Mouse (Mus musculus) liver, embryonic 14.5 days (tissue): ENCODE measurements around the gene Tsr2. TPM values are rescaled to one million over a fixed set of nuclear protein-coding genes. Genes with fewer than 3 reads are reported as not detected.

Experiments used
- ATAC-seq: fragments of 200-750 bp; cut with Nextera tagmentation; 2 replicates; pipeline ENCODE4 v1.8.0; 2017; ENCODE audit warnings: moderate number of reproducible peaks, mild to moderate bottlenecking, moderate library complexity; ENCODE audit not compliant: insufficient read depth
- DNase-seq, 3 experiments: peaks; one replicate each; pipeline ENCODE4 v3.0.0-alpha.2; 2012 to 2013; ENCODE audit warnings: low read depth in 3 of 3, low spot score in 3 of 3
- H3K27ac ChIP-seq: fragments of 300-500 bp; sonication (generic); 2 replicates; pipeline ENCODE4 v1.5.1; 2014; ENCODE audit warnings: moderate library complexity, mild to moderate bottlenecking, control low read depth, inconsistent platforms
- H3K27me3 ChIP-seq: fragments of 300-500 bp; sonication (generic); 2 replicates; pipeline ENCODE4 v1.6.1; 2014; ENCODE audit warnings: mild to moderate bottlenecking, low read length, moderate library complexity; ENCODE audit not compliant: control insufficient read depth, insufficient read depth
- H3K36me3 ChIP-seq: fragments of 300-500 bp; sonication (generic); replicated peaks from 2 replicates; pipeline ENCODE4 v1.6.1; 2014; ENCODE audit warnings: low read depth; ENCODE audit not compliant: control insufficient read depth, insufficient read depth
- H3K4me1 ChIP-seq, 2 experiments: fragments of 200-500 bp in 1 of 2; fragments of 300-500 bp in 1 of 2; sonication (generic) in 1 of 2; replicated peaks; 2 replicates each; pipeline ENCODE4 v1.6.1; 2012 to 2014; ENCODE audit warnings: antibody characterized with exemption in 1 of 2, inconsistent platforms in 1 of 2, low read length in 1 of 2; ENCODE audit not compliant: control insufficient read depth in 2 of 2, insufficient read depth in 2 of 2
- H3K4me2 ChIP-seq: fragments of 300-500 bp; sonication (generic); 2 replicates; pipeline ENCODE4 v1.6.1; 2014; ENCODE audit warnings: low read depth, mild to moderate bottlenecking, control low read depth, moderate library complexity
- H3K4me3 ChIP-seq, 2 experiments: fragments of 200-500 bp in 1 of 2; fragments of 300-500 bp in 1 of 2; sonication (generic) in 1 of 2; 2 replicates each; pipeline ENCODE4 v1.5.1; 2012 to 2014; ENCODE audit warnings: low read depth in 2 of 2, low read length in 2 of 2, mild to moderate bottlenecking in 2 of 2, control low read depth in 1 of 2, inconsistent platforms in 1 of 2, moderate library complexity in 1 of 2; ENCODE audit not compliant: insufficient read depth in 1 of 2
- H3K9ac ChIP-seq: fragments of 300-500 bp; sonication (generic); replicated peaks from 2 replicates; pipeline ENCODE4 v1.6.1; 2014; ENCODE audit warnings: mild to moderate bottlenecking, control low read depth, moderate library complexity
- H3K9me3 ChIP-seq: fragments of 300-500 bp; sonication (generic); 2 replicates; pipeline ENCODE4 v1.6.1; 2016; ENCODE audit warnings: low read length, mixed read lengths; ENCODE audit not compliant: control insufficient read depth
- CTCF ChIP-seq: IDR thresholded peaks from 2 replicates; pipeline ENCODE4 v1.5.1; 2016; ENCODE audit warnings: antibody characterized with exemption, low read depth, control low read depth
- EP300 ChIP-seq: IDR thresholded peaks from 2 replicates; pipeline ENCODE4 v1.6.1; 2016; ENCODE audit warnings: antibody characterized with exemption, low read depth
- WGBS: fragments of 180-500 bp; shearing (Covaris S2); extraction: QIAGEN DNeasy Blood & Tissue Kit; methylation state at CpG from one replicate; pipeline ENCODE4 v1.1.7; 2014; ENCODE audit not compliant: insufficient replicate concordance; 5-methylcytosine and 5-hydroxymethylcytosine counted together
- polyA plus RNA-seq, 2 experiments: library from polyadenylated mRNA; depleted of rRNA in 1 of 2; stranded (reverse) in 1 of 2; unstranded in 1 of 2; fragments of >200 nt; fragmentation: Nextera tagmentation in 1 of 2; extraction: Ambion mirVana in 1 of 2; gene quantifications; 2 replicates each; pipeline versions ENCODE4 v1.2.1 to v1.2.3; 2012 to 2014

Tsr2 gene
- polyA plus RNA-seq (2012; rRNA removed): 5.3 and 8.1 TPM in 2 replicates
- polyA plus RNA-seq (2014; fragmentation: Nextera tagmentation; extraction: Ambion mirVana): 10.3 and 11.4 TPM in 2 replicates

DNA sequence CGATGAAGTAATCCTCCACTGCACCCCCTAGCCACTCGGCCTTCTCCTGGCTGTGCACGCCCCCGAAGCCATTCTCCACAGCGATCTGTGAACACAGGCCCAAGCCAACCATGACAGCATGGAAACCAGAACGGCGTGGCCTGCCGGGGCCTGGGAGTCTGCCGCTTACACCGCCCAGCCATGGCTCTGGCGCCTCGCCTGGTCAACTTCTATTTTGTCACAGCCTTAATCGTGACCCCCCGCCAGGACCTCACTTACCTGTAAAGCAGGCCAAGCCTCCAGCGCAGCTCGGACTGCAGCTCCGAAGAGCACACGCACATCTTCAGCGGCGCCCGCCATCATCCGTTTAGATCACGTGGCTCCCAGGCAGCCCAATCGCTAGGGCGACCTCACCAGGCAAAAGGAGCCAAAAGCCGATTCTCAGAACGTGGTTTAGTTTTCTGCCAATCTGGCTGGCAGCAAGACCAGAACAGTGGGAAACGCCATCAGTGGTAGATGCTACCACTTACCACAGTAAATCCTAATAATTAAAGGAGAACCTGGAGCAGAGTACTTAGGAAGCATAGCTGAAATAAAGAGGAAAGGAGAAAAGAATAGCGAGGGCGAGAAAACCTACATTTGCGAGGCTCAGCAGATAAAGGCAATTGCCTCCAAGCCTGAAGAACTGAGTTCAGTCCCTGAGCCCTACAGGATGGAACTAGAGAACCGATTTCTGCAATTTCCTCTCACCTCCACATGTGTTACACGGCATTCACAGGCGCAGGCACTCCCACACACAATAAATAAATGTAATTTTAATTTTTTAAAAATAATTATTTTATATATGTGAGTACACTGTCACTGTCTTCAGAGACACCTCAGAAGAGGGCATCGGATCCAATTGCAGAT lies at the start of gene Tsr2:
Tsr2 (minus strand) TSS at position 373 of the 888 bp plus-strand sequence.
- Histone ChIP-seq H3K27me3 (no peaks in the 10 kb centered on the region), H3K4me2 (peak within 1 kb of the TSS; percentile 66), H3K4me3 (peak within 1 kb of the TSS; percentile 63 to 67), H3K9ac (peak within 1 kb of the TSS; percentile 78), H3K36me3 (no peaks in the 10 kb centered on the region), H3K4me1 (peaks cover 0 to 3% of the 10 kb centered on the region in 2 experiments; a peak in 2 of 4 replicates), H3K27ac (no peak within 1 kb of the TSS), H3K9me3 (no peaks in the 10 kb centered on the region)
- peak; percentile 48 to 62 (median 53) for DNase-seq
- ATAC-seq: peak; percentile 84
- 21% methylated on average over 35 of the region's 35 CpGs for WGBS
- TF ChIP-seq CTCF: peak; percentile 40; the same call in 1 of the 2 replicates
- no peak for TF ChIP-seq EP300

DNA sequence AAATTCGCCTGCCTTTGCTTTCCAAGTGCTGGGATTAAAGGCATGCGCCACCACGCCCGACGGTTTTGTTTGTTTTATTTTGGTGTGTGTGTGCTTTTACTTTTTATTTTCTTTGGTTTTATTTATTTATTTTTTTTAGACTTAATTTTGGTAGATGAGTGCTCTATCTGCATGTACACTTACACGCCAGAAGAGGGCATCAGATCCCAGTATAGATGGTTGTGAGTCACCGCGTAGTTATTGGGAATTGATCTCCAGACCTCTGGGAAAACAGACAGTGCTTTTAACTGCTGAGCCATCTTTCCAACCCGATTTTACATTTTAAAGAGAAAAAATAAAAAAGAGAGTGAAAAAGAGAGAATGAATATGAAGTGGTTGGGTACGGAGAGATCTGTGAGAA lies 36.4 kb upstream of the Tsr2 start:
- 25% methylated on average over 10 of the region's 10 CpGs for WGBS
- Histone ChIP-seq H3K4me1 (no peaks in the 10 kb centered on the region), H3K36me3 (no peaks in the 10 kb centered on the region), H3K9ac (no peak overlapping the region), H3K27me3 (no peaks in the 10 kb centered on the region), H3K27ac (no peak overlapping the region), H3K9me3 (no peaks in the 10 kb centered on the region), H3K4me2 (no peak overlapping the region), H3K4me3 (no peak overlapping the region)
- no peak for ATAC-seq
- no peak for DNase-seq
- TF ChIP-seq EP300: no peak
- TF ChIP-seq CTCF: peak; percentile 17; the same call in 1 of the 2 replicates

DNA sequence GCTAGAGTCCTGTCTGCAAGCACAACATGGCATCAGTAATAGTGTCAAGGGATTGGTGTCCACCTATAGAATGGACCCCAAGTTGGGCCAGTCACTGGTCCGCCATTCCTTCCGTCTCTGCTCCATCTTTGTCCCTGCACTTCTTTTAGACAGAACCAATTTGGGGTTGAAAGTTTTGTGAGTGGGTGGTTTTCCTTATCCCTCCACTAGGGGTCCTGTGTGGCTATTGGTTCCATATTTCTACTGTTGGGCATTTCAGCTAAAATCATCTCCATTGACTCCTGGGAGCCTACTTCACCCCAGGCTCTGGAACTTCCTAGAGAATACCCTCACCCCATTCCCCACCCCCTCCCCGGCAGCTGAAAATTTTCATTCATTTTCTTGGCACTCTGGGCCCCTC lies 34.1 kb upstream of the Tsr2 start:
- Histone ChIP-seq H3K36me3 (no peaks in the 10 kb centered on the region), H3K4me2 (no peak overlapping the region), H3K27ac (no peak overlapping the region), H3K4me1 (no peaks in the 10 kb centered on the region), H3K9ac (no peak overlapping the region), H3K27me3 (no peaks in the 10 kb centered on the region), H3K9me3 (no peaks in the 10 kb centered on the region), H3K4me3 (no peak overlapping the region)
- DNase-seq (no peak), ATAC-seq (no peak)
- WGBS: 70% methylated on average over 3 of the region's 3 CpGs
- TF ChIP-seq EP300 (no peak), CTCF (no peak)

DNA sequence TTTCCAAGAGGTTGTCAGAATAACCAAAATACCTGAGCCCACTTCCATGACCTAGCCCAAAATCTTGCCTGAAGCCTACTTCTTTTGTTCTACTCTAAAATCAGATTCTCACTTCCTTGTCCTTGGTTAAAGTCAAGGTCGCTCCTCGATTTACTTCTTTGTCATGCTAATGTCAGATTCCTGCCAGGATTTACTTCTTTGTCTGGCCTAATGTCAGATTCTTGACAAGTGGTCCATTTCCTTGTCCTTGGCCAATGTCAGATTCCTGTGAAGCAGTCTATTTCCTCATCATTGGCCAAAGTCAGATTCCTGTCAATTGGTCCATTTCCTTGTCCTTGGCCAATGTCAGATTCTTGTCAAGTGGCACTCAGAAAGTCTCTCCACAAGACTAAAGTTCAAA lies 27.6 kb upstream of the Tsr2 start:
- no peak overlapping the region for H3K4me2 ChIP-seq
- H3K9me3 ChIP-seq: no peaks in the 10 kb centered on the region
- H3K4me1 ChIP-seq: no peaks in the 10 kb centered on the region
- no peak for TF ChIP-seq EP300
- no peak for TF ChIP-seq CTCF
- H3K9ac ChIP-seq: no peak overlapping the region
- no peak for ATAC-seq
- no peaks in the 10 kb centered on the region for H3K27me3 ChIP-seq
- H3K27ac ChIP-seq: no peak overlapping the region
- DNase-seq: no peak
- H3K36me3 ChIP-seq: no peaks in the 10 kb centered on the region
- H3K4me3 ChIP-seq: no peak overlapping the region
- 48% methylated on average over 2 of the region's 2 CpGs for WGBS

DNA sequence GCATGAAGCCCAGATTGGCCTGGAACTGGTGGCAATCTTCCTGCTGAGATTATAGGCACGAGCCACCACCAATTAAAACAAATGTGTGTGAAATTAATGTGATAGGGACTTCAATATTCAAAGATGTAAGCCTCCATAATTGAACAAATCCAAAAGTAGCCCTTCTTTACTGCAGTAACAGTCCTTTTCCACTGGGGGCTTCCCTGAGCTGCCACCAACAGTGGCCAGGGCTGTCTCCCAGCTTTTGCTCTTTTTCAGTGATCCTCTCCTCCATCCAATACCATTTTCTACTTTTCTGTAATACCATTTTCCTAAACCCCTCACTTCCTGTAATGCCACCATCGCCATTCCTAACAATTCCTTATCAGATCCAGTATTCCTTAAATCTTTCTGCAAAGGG lies 21.1 kb upstream of the Tsr2 start:
- Histone ChIP-seq H3K4me3 (no peak overlapping the region), H3K36me3 (no peaks in the 10 kb centered on the region), H3K27me3 (no peaks in the 10 kb centered on the region), H3K9me3 (no peaks in the 10 kb centered on the region), H3K4me1 (no peaks in the 10 kb centered on the region), H3K9ac (no peak overlapping the region), H3K27ac (no peak overlapping the region), H3K4me2 (no peak overlapping the region)
- no peak for ATAC-seq
- WGBS: 2% methylated on average over 2 of the region's 2 CpGs
- DNase-seq: no peak
- no peak for TF ChIP-seq EP300
- TF ChIP-seq CTCF: peak; percentile 38
